Mouse (Mus musculus) MEL (cell line): ENCODE results near the gene Map10. TPM values are rescaled to one million over a fixed set of nuclear protein-coding genes. Genes with fewer than 3 reads are reported as not detected.

Source experiments
- DNase-seq: peaks from one replicate; pipeline ENCODE4 v3.0.0; 2011; ENCODE audit warnings: low read depth, low spot score
- H3K27ac ChIP-seq: 2 replicates; pipeline ENCODE4 v1.5.1; 2012; ENCODE audit warnings: low read depth, mild to moderate bottlenecking, control low read depth, low read length, moderate library complexity; ENCODE audit not compliant: control insufficient read depth
- H3K27me3 ChIP-seq, 2 experiments: fragments of 150-350 bp in 1 of 2; sonication (generic) in 1 of 2; 2 replicates each; pipeline ENCODE4 v1.6.1; 2012; ENCODE audit warnings: low read length in 2 of 2, mild to moderate bottlenecking in 2 of 2, improper control_type of control experiment in 1 of 2, moderate library complexity in 1 of 2; ENCODE audit not compliant: insufficient read depth in 2 of 2, control insufficient read depth in 1 of 2
- H3K36me3 ChIP-seq, 2 experiments: 2 replicates each; pipeline ENCODE4 v1.6.1; 2012 to 2014; ENCODE audit warnings: low read length in 2 of 2, improper control_type of control experiment in 1 of 2, inconsistent platforms in 1 of 2, mild to moderate bottlenecking in 1 of 2; ENCODE audit not compliant: insufficient read depth in 2 of 2, control insufficient read depth in 1 of 2
- H3K4me1 ChIP-seq, 2 experiments: fragments of 150-350 bp in 1 of 2; sonication (generic) in 1 of 2; 2 replicates each; pipeline ENCODE4 v1.6.1; 2012; ENCODE audit warnings: low read length in 2 of 2, improper control_type of control experiment in 1 of 2, mild to moderate bottlenecking in 1 of 2; ENCODE audit not compliant: insufficient read depth in 2 of 2, control insufficient read depth in 1 of 2
- H3K4me3 ChIP-seq, 2 experiments: fragments of 150-350 bp in 1 of 2; sonication (generic) in 1 of 2; 2 replicates each; pipeline ENCODE4 v1.5.1; 2012; ENCODE audit warnings: low read depth in 2 of 2, low read length in 2 of 2, mild to moderate bottlenecking in 2 of 2, moderate library complexity in 2 of 2, control low read depth in 1 of 2, improper control_type of control experiment in 1 of 2; ENCODE audit not compliant: control insufficient read depth in 1 of 2, insufficient read depth in 1 of 2
- H3K79me2 ChIP-seq: 2 replicates; pipeline ENCODE4 v1.6.1; 2012; ENCODE audit warnings: mild to moderate bottlenecking, low read length, moderate library complexity; ENCODE audit not compliant: control insufficient read depth, poor library complexity, insufficient read depth
- H3K9ac ChIP-seq: 2 replicates; pipeline ENCODE4 v1.6.1; 2012; ENCODE audit warnings: low read depth, mild to moderate bottlenecking, control low read depth, low read length, moderate library complexity; ENCODE audit not compliant: control insufficient read depth, poor library complexity, severe bottlenecking
- H3K9me3 ChIP-seq: fragments of 150-350 bp; sonication (generic); replicated peaks from 2 replicates; pipeline ENCODE4 v1.6.1; 2012; ENCODE audit warnings: mild to moderate bottlenecking, low read length, improper control_type of control experiment, moderate library complexity; ENCODE audit not compliant: insufficient read depth
- BHLHE40 ChIP-seq: IDR thresholded peaks from 2 replicates; pipeline ENCODE4 v1.6.1; 2012; ENCODE audit warnings: low read depth, mild to moderate bottlenecking, inconsistent platforms, low read length, improper control_type of control experiment, borderline replicate concordance
- CHD1 ChIP-seq: IDR thresholded peaks from 2 replicates; pipeline ENCODE4 v1.6.1; 2012; ENCODE audit warnings: low read depth, mild to moderate bottlenecking, inconsistent platforms, low read length, improper control_type of control experiment
- CTCF ChIP-seq, 3 experiments: IDR thresholded peaks in 2 of 3; conservative IDR thresholded peaks in 1 of 3; 2 replicates each; pipeline ENCODE4 v1.5.1; 2011 to 2012; ENCODE audit warnings: low read length in 3 of 3, low read depth in 2 of 3, mild to moderate bottlenecking in 2 of 3, improper control_type of control experiment in 1 of 3, inconsistent platforms in 1 of 3, mixed read lengths in 1 of 3, moderate library complexity in 1 of 3; ENCODE audit not compliant: control insufficient read depth in 1 of 3, insufficient read depth in 1 of 3, poor library complexity in 1 of 3, severe bottlenecking in 1 of 3
- E2F4 ChIP-seq: IDR thresholded peaks from 2 replicates; pipeline ENCODE4 v1.6.1; 2011; ENCODE audit warnings: low read depth, low read length, improper control_type of control experiment, borderline replicate concordance
- ETS1 ChIP-seq: IDR thresholded peaks from 2 replicates; pipeline ENCODE4 v1.6.1; 2012; ENCODE audit warnings: low read depth, mild to moderate bottlenecking, inconsistent platforms, low read length, improper control_type of control experiment, moderate library complexity
- GABPA ChIP-seq: IDR thresholded peaks from 2 replicates; pipeline ENCODE4 v1.6.1; 2012; ENCODE audit warnings: low read depth, mild to moderate bottlenecking, inconsistent platforms, low read length, improper control_type of control experiment, moderate library complexity
- JUND ChIP-seq: IDR thresholded peaks from 2 replicates; pipeline ENCODE4 v1.6.1; 2011; ENCODE audit warnings: low read depth, mild to moderate bottlenecking, improper control_type of control experiment, low read length
- KAT2A ChIP-seq: conservative IDR thresholded peaks from 2 replicates; pipeline ENCODE4 v1.6.1; 2012; ENCODE audit warnings: low read depth, low read length, improper control_type of control experiment, inconsistent platforms
- MAFK ChIP-seq: IDR thresholded peaks from 2 replicates; pipeline ENCODE4 v1.6.1; 2011; ENCODE audit warnings: low read depth, mild to moderate bottlenecking, low read length, improper control_type of control experiment, borderline replicate concordance
- MAX ChIP-seq: IDR thresholded peaks from 2 replicates; pipeline ENCODE4 v1.6.1; 2011; ENCODE audit warnings: low read length, improper control_type of control experiment
- MXI1 ChIP-seq: IDR thresholded peaks from 2 replicates; pipeline ENCODE4 v1.6.1; 2011; ENCODE audit warnings: mild to moderate bottlenecking, low read depth, low read length, improper control_type of control experiment
- MYC ChIP-seq: IDR thresholded peaks from 2 replicates; pipeline ENCODE4 v1.6.1; 2011; ENCODE audit warnings: low read depth, mild to moderate bottlenecking, low read length, improper control_type of control experiment, moderate library complexity
- POLR2AphosphoS5 ChIP-seq: IDR thresholded peaks from 2 replicates; pipeline ENCODE4 v1.6.1; 2012; ENCODE audit warnings: low read depth, borderline replicate concordance, mild to moderate bottlenecking, inconsistent platforms, low read length, moderate library complexity, mixed read lengths
- RCOR1 ChIP-seq: IDR thresholded peaks from 2 replicates; pipeline ENCODE4 v1.6.1; 2012; ENCODE audit warnings: low read depth, mild to moderate bottlenecking, inconsistent platforms, low read length, improper control_type of control experiment
- SIN3A ChIP-seq: IDR thresholded peaks from 2 replicates; pipeline ENCODE4 v1.6.1; 2012; ENCODE audit warnings: low read length, improper control_type of control experiment, inconsistent platforms
- SMC3 ChIP-seq: IDR thresholded peaks from 2 replicates; pipeline ENCODE4 v1.6.1; 2011; ENCODE audit warnings: low read depth, low read length, improper control_type of control experiment
- TBP ChIP-seq: IDR thresholded peaks from 2 replicates; pipeline ENCODE4 v1.8.0; 2011; ENCODE audit warnings: low read depth, low read length, improper control_type of control experiment
- TCF12 ChIP-seq: IDR thresholded peaks from 2 replicates; pipeline ENCODE4 v1.6.1; 2014; ENCODE audit warnings: low read depth, mild to moderate bottlenecking, inconsistent platforms, low read length, improper control_type of control experiment, moderate library complexity
- USF2 ChIP-seq, 2 experiments: IDR thresholded peaks; 2 replicates each; pipeline ENCODE4 v1.6.1; 2011 to 2012; ENCODE audit warnings: improper control_type of control experiment in 2 of 2, low read length in 2 of 2, borderline replicate concordance in 1 of 2, inconsistent platforms in 1 of 2, low read depth in 1 of 2, mild to moderate bottlenecking in 1 of 2; ENCODE audit not compliant: insufficient read depth in 1 of 2
- ZKSCAN1 ChIP-seq: IDR thresholded peaks from 2 replicates; pipeline ENCODE4 v1.6.1; 2012; ENCODE audit warnings: low read depth, mild to moderate bottlenecking, inconsistent platforms, low read length, improper control_type of control experiment, moderate library complexity
- polyA plus RNA-seq, 2 experiments: library from polyadenylated mRNA; stranded (reverse) in 1 of 2; unstranded in 1 of 2; fragments of >175 nt in 1 of 2; fragments of >200 nt in 1 of 2; gene quantifications; 2 replicates each; pipeline versions ENCODE4 v1.2.1 to v1.2.4; 2012; ENCODE audit warnings: low replicate concordance in 2 of 2, low read depth in 1 of 2; ENCODE audit not compliant: insufficient read length in 2 of 2, insufficient read depth in 1 of 2, missing spikeins in 1 of 2
- total RNA-seq: library from RNA; depleted of rRNA; stranded (reverse); fragments of 300-350 nt; gene quantifications from 2 replicates; pipeline ENCODE4 v1.2.3, GENCODE M21; 2012

Map10 gene
- total and polyA plus RNA-seq, 3 experiments: not detected

DNA sequence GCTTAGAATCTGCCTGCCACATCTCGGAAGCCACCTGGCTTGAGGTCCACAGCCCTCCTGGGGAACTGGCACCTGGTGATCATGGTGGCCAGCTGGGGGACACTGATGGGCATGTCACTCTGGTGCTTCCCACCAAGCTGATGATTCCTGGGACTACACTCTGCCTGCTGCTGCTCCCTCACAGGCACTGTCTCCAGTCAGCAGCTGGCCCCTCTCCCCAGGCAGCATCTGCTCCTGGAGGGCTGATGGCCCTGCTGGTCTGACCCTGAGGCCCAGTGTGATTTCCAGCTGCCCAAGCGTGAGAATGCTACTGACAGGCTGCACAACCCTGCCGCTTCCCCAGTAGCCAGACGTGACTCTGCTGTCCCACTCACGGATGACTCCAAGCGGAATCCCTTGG, 9.2 kb upstream of the Map10 start:
- H3K27ac ChIP-seq: no peak overlapping the region
- H3K27me3 ChIP-seq: no peaks in the 10 kb centered on the region
- no peak overlapping the region for H3K9ac ChIP-seq
- no peak for TF ChIP-seq CTCF (IDR thresholded peaks at IDR 0.05 in 2 of 3, conservative IDR thresholded peaks at IDR 0.05 in 1 of 3; ENCODE audit: control insufficient read depth in 1 of 3, insufficient read depth in 1 of 3, low read depth in 2 of 3, low read length in 3 of 3, poor library complexity in 1 of 3, severe bottlenecking in 1 of 3)
- no peak for TF ChIP-seq MXI1
- TF ChIP-seq JUND: no peak
- no peak for TF ChIP-seq ETS1
- TF ChIP-seq USF2 (IDR thresholded peaks at IDR 0.05; ENCODE audit: borderline replicate concordance in 1 of 2, insufficient read depth in 1 of 2, low read depth in 1 of 2, low read length in 2 of 2): no peak
- TF ChIP-seq E2F4: no peak
- no peak for TF ChIP-seq MYC
- no peaks in the 10 kb centered on the region for H3K36me3 ChIP-seq
- H3K79me2 ChIP-seq: no peaks in the 10 kb centered on the region
- H3K9me3 ChIP-seq: no peaks in the 10 kb centered on the region
- DNase-seq: no peak
- no peak overlapping the region for H3K4me3 ChIP-seq
- no peaks in the 10 kb centered on the region for H3K4me1 ChIP-seq

GRCm38 (mm10) chr8:125661958-125662668, 7.5 kb upstream of the Map10 start:
- TF ChIP-seq GABPA: no peak
- TF ChIP-seq MYC: no peak
- no peak for TF ChIP-seq CTCF (IDR thresholded peaks at IDR 0.05 in 2 of 3, conservative IDR thresholded peaks at IDR 0.05 in 1 of 3; ENCODE audit: control insufficient read depth in 1 of 3, insufficient read depth in 1 of 3, low read depth in 2 of 3, low read length in 3 of 3, poor library complexity in 1 of 3, severe bottlenecking in 1 of 3)
- TF ChIP-seq BHLHE40: no peak
- no peak for TF ChIP-seq MAFK
- no peak for TF ChIP-seq ZKSCAN1
- TF ChIP-seq SMC3: no peak
- no peak for TF ChIP-seq ETS1
- TF ChIP-seq TBP: no peak
- TF ChIP-seq CHD1: no peak
- no peak for TF ChIP-seq POLR2AphosphoS5
- no peak for TF ChIP-seq JUND
- no peak for TF ChIP-seq MAX
- TF ChIP-seq TCF12: no peak
- TF ChIP-seq RCOR1: no peak
- no peak for TF ChIP-seq KAT2A
- TF ChIP-seq SIN3A: no peak
- Histone ChIP-seq H3K27ac (no peak overlapping the region), H3K9ac (no peak overlapping the region), H3K4me1 (no peaks in the 10 kb centered on the region), H3K9me3 (no peaks in the 10 kb centered on the region), H3K4me3 (no peak overlapping the region), H3K79me2 (no peaks in the 10 kb centered on the region), H3K27me3 (no peaks in the 10 kb centered on the region), H3K36me3 (no peaks in the 10 kb centered on the region)
- DNase-seq: no peak
